Mouse (Mus musculus): ENCODE results near the gene Taf6l.

The Taf6l gene

DNA sequence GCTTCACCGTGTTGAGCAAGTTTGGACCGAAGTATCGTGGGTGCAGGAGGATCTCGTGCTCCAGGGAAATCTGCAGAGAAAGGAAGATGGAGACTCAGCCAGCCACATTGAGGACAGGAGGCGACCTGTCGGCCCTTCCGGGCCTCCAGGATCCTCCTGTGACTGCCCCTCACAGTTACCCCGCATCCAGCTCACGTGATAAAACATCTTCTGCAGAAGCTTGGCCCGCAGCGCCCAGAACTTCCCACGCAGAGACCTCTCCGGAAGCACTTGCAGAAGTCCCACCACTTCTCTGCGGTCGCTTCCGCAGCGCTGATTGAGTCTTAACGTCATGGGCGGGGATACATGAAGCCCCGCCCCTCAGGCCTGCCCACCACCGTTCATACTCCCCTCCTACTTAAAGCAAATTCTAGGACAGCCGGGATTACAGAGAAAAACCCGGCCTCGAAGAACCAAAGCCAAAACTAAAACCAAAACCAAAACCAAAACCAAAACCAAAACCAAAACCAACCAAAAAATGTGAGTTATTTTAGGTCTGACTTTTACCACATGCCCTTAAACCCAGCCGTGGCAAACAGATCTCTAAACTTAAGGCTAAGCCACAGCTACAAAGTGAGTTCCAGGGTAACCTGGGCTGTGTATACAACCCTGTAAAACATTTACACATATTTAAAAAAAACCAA is 12.2 kb upstream of the Taf6l start, which contains the start of gene Polr2g:
Gene Polr2g, minus strand, starts transcription at position 314 of the 683 bp plus-strand sequence.
- in situ Hi-C loops (cut with MboI, MseI), result no loop called here

GRCm38 (mm10) chr19:8790171-8790570 is 4.0 kb upstream of the Taf6l start:
- in situ Hi-C loops (cut with MboI, MseI), result no loop called here

GRCm38 (mm10) chr19:8789171-8789570 is 3.0 kb upstream of the Taf6l start:
- in situ Hi-C loops (cut with MboI, MseI), result no loop called here

GRCm38 (mm10) chr19:8788521-8788920 is 2.3 kb upstream of the Taf6l start:
- in situ Hi-C loops (cut with MboI, MseI), result no loop called here

GRCm38 (mm10) chr19:8774951-8775421 is 11.2 kb downstream of the Taf6l start:
- in situ Hi-C loops (cut with MboI, MseI), result no loop called here

- in situ Hi-C loops (cut with MboI, MseI), result no loop called here
Measured at GRCm38 (mm10) chr19:8774086-8774835, 12.0 kb downstream of the Taf6l start, which contains the start of gene Tmem179b. Gene Tmem179b (minus strand): TSS chr19:8774467.

GRCm38 (mm10) chr19:8773409-8773808 is 12.8 kb downstream of the Taf6l start:
- in situ Hi-C loops (cut with MboI, MseI), result no loop called here

DNA sequence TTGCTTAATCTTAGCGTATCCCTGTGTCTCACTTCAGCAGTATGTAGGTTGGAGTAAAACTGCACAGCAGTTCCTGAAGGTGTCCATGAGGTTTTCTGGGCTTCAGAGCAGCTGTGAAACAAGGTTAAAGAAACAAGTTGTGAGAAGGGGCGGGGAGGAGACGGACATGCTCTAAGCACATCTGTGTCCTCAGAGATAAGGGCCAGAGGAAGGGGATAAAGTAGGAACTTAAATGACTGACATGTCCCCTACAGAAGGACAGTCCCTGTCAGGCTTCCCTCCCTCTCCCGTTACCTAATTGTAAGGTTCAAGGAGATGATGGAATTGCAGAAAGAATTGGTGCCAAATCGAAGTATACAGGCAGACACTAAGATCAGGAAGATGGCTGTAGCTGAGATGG is 13.2 kb downstream of the Taf6l start:
- in situ Hi-C loops (cut with MboI, MseI), result no loop called here

- in situ Hi-C loops (cut with MboI, MseI), result no loop called here
Measured at GRCm38 (mm10) chr19:8770567-8771270, 15.5 kb downstream of the Taf6l start, which contains the start of gene Tmem223. Gene Tmem223 (plus strand): TSS chr19:8770996.

DNA sequence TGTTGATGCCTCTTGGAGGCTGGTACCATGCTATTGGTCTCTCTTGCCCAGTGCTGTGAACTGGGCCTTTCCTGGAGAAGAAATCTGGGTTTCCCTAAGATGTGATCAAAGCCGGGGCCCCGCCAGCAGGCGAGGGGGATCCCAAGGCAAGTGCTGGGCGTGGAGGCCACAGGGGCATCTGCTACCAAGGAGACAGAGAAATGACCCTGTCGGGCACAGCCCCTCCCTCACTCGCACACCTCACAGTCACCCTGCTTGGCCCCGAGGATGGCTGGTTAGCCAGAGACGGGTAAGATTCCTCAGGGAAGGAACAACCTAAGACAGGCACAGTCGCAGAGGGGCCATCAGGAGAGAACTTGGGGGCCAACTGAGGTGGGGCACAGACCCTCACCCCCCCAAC is 20.7 kb downstream of the Taf6l start:
- in situ Hi-C loops (cut with MboI, MseI), result no loop called here

DNA sequence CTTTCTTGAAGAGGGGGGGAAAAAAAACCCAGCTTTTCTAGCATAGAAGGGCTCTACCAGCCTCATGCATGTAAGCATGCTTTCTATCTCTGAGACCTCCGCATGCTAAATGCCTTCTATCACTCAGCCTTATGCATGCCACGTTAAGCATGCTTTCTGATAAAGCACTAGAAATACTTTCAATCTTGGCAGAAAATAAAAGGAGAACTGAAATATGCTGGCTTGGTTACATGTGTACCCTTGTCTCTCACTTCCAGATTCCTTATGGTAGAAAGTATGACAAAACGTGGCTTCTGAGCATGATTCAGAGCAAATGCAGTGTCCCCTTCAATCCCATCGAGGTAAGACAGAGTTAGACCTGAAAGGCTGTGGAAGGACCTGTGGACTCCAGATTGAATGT is 22.9 kb downstream of the Taf6l start:
- in situ Hi-C loops (cut with MboI, MseI), result no loop called here

GRCm38 (mm10) chr19:8760757-8761156 is 25.5 kb downstream of the Taf6l start:
- in situ Hi-C loops (cut with MboI, MseI), result no loop called here

GRCm38 (mm10) chr19:8758899-8759298 is 27.3 kb downstream of the Taf6l start:
- in situ Hi-C loops (cut with MboI, MseI), result no loop called here

DNA sequence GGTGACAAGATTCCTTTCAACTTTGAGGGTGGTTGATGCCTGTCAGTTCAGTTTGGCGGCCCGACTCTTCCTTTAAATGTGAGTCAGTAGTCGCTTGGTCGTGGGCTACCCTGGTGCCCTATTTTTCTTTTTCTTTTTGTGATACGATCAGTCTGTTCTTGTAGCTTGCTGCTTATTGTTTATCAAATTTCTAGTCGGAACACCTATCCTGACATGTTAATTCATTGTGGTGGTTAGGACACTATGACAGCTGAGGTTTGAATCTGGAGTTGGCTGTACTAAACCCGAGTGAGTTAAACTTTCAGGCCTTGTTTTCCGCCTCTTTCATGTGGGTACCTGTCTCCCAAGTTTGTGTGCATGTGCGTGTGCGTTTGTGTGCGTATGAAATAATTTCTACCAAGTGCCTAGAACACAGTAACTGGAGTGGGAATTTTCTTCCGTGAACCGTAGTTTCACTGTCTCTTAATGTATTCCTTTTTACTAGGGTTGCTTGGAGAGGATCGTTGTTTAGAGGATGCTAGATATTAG is 28.7 kb downstream of the Taf6l start:
- in situ Hi-C loops (cut with MboI, MseI), result no loop called here

- in situ Hi-C loops (cut with MboI, MseI), result no loop called here
Measured at GRCm38 (mm10) chr19:8756635-8757387, 29.4 kb downstream of the Taf6l start, which contains the start of gene Nxf1. Gene Nxf1 (plus strand): TSS chr19:8757073.

DNA sequence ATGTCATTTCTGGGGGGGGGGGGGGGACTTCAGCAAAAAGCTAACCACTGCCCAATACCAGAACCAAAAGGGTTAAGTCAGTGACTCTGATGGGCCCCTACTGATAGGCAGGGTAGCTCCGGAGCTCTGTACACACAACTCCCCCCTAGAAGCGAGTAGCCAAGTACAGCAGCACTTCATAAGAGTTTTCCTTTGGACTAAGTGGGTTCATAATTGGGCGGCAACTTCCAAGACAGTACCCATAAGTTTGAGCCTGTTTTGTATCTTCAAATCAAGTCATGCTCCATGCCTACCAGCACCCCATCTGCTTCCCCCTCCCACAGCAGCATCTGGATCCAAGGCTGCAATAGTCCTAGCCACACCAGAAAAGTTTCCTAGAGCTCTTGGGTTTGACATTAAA is 30.6 kb downstream of the Taf6l start:
- in situ Hi-C loops (cut with MboI, MseI), result no loop called here

GRCm38 (mm10) chr19:8747368-8747767 is 38.8 kb downstream of the Taf6l start:
- in situ Hi-C loops (cut with MboI, MseI), result loop anchor here (10.0 kb wide), 1 partner anchor 1753 kb away; the partner anchor contains the start of genes Dnajc4, Nudt22 and Trpt1

DNA sequence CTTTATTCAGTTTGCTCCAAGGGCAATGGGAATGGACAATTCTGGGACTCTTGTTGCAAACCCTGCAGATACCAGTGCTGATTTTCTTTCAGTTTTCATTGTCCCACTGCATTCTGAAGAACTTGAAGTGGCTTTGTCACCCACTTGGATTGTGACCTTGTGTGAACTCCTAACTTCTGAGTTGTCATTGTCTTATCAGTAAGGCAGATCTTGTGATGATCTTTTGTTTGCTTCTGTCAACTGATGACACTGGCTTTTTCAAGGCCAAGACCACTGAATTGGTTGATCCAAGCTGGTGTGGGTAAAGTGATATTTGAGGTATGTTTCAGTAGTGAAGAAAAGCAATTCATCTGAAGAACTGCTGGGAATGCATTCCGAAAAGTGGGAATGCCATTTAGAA is 40.8 kb downstream of the Taf6l start:
- in situ Hi-C loops (cut with MboI, MseI), result loop anchor here (10.0 kb wide), 1 partner anchor 1751 kb away; the partner anchor contains the start of genes Dnajc4, Nudt22 and Trpt1

DNA sequence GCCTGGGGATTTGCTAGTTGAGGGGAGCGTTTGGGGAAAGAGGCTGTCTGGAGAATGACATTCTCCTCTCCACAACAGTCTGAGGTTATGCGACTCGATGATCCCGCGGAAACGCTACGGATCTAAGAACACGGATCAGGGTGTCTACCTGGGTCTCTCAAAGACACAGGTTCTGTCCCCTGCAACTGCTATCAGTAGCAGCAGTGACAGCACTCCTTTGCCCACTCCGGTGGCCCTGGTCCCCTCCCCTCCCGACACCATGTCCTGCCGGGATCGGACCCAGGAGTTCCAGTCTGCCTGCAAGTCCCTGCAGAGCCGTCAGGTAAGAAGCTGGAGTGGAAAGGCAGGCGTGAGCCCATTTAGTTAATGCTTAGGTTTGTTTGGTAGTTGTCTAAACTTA is 44.0 kb downstream of the Taf6l start:
- in situ Hi-C loops (cut with MboI, MseI), result loop anchor here (10.0 kb wide), 1 partner anchor 1747 kb away; the partner anchor contains the start of genes Dnajc4, Nudt22 and Trpt1

DNA sequence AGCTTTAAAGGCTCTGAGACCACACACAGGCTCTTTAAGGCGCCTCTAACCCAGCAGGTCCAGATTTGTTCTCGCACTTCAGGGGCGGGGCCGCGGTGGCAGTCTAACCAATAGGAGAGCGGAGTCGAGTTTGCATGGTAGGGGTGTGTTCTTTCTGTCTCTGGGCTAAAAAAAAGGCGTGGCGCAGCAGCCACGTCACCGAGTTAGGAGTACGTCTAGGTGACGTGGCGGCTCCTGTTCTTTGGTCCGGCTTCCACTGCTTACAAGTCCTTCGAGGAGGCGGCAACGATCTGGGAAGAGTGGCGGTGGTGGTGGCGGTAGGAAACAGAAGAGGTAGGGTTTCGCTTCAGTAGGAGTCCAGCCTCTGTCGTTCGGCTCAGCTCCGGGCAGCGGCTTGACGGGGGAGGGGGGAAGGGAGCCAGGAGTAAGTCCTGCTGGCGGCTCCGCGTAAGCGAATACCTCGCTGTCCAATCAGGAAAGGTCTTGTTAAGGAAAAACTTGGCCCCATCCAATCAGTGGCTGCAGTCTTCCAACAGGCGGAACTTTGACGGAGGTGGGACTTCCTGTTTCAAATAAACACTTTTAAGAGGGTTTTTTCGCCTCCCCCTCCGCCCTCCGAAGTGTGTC is 44.9 kb downstream of the Taf6l start, which contains the start of gene Stx5a:
Gene Stx5a, plus strand, starts transcription at position 171 of the 627 bp plus-strand sequence.
- in situ Hi-C loops (cut with MboI, MseI), result loop anchor here (10.0 kb wide), 1 partner anchor 1747 kb away; the partner anchor contains the start of genes Dnajc4, Nudt22 and Trpt1
